Mouse (Mus musculus) gastrocnemius, adult 2 months (tissue): ENCODE measurements around the gene Cxcr6. TPM values are rescaled to one million over a fixed set of nuclear protein-coding genes. Genes with fewer than 3 reads are reported as not detected.

Experiments used
- DNase-seq: peaks from one replicate; pipeline ENCODE4 v3.0.0; 2022
- H3K27ac ChIP-seq: fragments of 200-600 bp; 2 replicates; pipeline ENCODE4 v1.8.1; 2022; ENCODE audit warnings: mild to moderate bottlenecking
- H3K4me3 ChIP-seq: fragments of 200-600 bp; 2 replicates; pipeline ENCODE4 v1.8.1; 2022; ENCODE audit warnings: mild to moderate bottlenecking, moderate library complexity
- CTCF ChIP-seq: fragments of 200-600 bp; IDR thresholded peaks from 2 replicates; pipeline ENCODE4 v1.8.1; 2022; ENCODE audit warnings: antibody characterized with exemption, mild to moderate bottlenecking, moderate library complexity
- intact Hi-C: fragments of 180-260 bp; cut with DNase I; formaldehyde crosslinking; loops from one replicate; pipeline ENCODE4 v1.15.1; 2025
- total RNA-seq, 2 experiments: library from RNA; stranded (reverse); gene quantifications; 2 replicates each; pipeline ENCODE4 v1.2.3; 2021

The Cxcr6 gene
- total RNA-seq, 2 experiments from 2014 or later: 0.15 TPM; not detected in 1

- H3K27ac ChIP-seq: no peak overlapping the region
- no peak for TF ChIP-seq CTCF
- DNase-seq: no peak
- intact Hi-C loops: no loop called here
- no peak overlapping the region for H3K4me3 ChIP-seq
Measured at GRCm38 (mm10) chr9:123801527-123801926, 4.7 kb upstream of the Cxcr6 start.

- TF ChIP-seq CTCF: no peak
- H3K27ac ChIP-seq: no peak overlapping the region
- H3K4me3 ChIP-seq: no peak overlapping the region
- DNase-seq: no peak
- intact Hi-C loops: no loop called here
Measured at GRCm38 (mm10) chr9:123802421-123802820, 3.9 kb upstream of the Cxcr6 start.

GRCm38 (mm10) chr9:123802896-123803295, 3.4 kb upstream of the Cxcr6 start:
- no peak for DNase-seq
- TF ChIP-seq CTCF: no peak
- Histone ChIP-seq H3K4me3 (no peak overlapping the region), H3K27ac (no peak overlapping the region)
- intact Hi-C loops: no loop called here

GRCm38 (mm10) chr9:123805241-123805640, 1.0 kb upstream of the Cxcr6 start:
- no peak overlapping the region for H3K27ac ChIP-seq
- intact Hi-C loops: no loop called here
- no peak for TF ChIP-seq CTCF

GRCm38 (mm10) chr9:123808583-123808982, 2.3 kb downstream of the Cxcr6 start:
- Histone ChIP-seq H3K27ac (peak overlapping the region; percentile 0; the same call in 1 of the 2 replicates), H3K4me3 (no peak overlapping the region)
- intact Hi-C loops: no loop called here
- no peak for TF ChIP-seq CTCF
- DNase-seq: no peak

More at GRCm38 (mm10) chr9:123805241-123805640, 1.0 kb upstream of the Cxcr6 start:
- H3K4me3 ChIP-seq: no peak overlapping the region
- no peak for DNase-seq

GRCm38 (mm10) chr9:123811831-123812230, 5.6 kb downstream of the Cxcr6 start:
- no peak for DNase-seq
- Histone ChIP-seq H3K27ac (no peak overlapping the region), H3K4me3 (no peak overlapping the region)
- no peak for TF ChIP-seq CTCF
- intact Hi-C loops: no loop called here

GRCm38 (mm10) chr9:123814326-123814725, 8.1 kb downstream of the Cxcr6 start:
- TF ChIP-seq CTCF: no peak
- no peak overlapping the region for H3K4me3 ChIP-seq
- peak overlapping the region; percentile 28; the same call in 1 of the 2 replicates for H3K27ac ChIP-seq
- no peak for DNase-seq
- intact Hi-C loops: no loop called here

- H3K4me3 ChIP-seq: no peak overlapping the region
- no peak for TF ChIP-seq CTCF
- peak overlapping the region; percentile 31 for H3K27ac ChIP-seq
- intact Hi-C loops: no loop called here
- peak; percentile 48 for DNase-seq
Measured at GRCm38 (mm10) chr9:123814821-123815220, 8.5 kb downstream of the Cxcr6 start.

GRCm38 (mm10) chr9:123815444-123815843, 9.2 kb downstream of the Cxcr6 start:
- intact Hi-C loops: no loop called here
- Histone ChIP-seq H3K27ac (peak overlapping the region; percentile 31; the same call in 1 of the 2 replicates), H3K4me3 (no peak overlapping the region)
- DNase-seq: no peak
- TF ChIP-seq CTCF: no peak

- intact Hi-C loops: no loop called here
- no peak for DNase-seq
- Histone ChIP-seq H3K4me3 (no peak overlapping the region), H3K27ac (peak overlapping the region; percentile 28; the same call in 1 of the 2 replicates)
- TF ChIP-seq CTCF: no peak
Measured at GRCm38 (mm10) chr9:123815996-123816395, 9.7 kb downstream of the Cxcr6 start.

GRCm38 (mm10) chr9:123818601-123819000, 12.3 kb downstream of the Cxcr6 start:
- Histone ChIP-seq H3K4me3 (no peak overlapping the region), H3K27ac (no peak overlapping the region)
- intact Hi-C loops: no loop called here
- no peak for TF ChIP-seq CTCF
- DNase-seq: no peak

GRCm38 (mm10) chr9:123826631-123827030, 20.4 kb downstream of the Cxcr6 start:
- intact Hi-C loops: no loop called here
- DNase-seq: no peak
- H3K27ac ChIP-seq: no peak overlapping the region; the same call in 1 of the 2 replicates
- TF ChIP-seq CTCF: no peak
- H3K4me3 ChIP-seq: no peak overlapping the region

GRCm38 (mm10) chr9:123828916-123829315, 22.6 kb downstream of the Cxcr6 start:
- DNase-seq: peak; percentile 37
- Histone ChIP-seq H3K27ac (no peak overlapping the region), H3K4me3 (no peak overlapping the region)
- TF ChIP-seq CTCF: no peak
- intact Hi-C loops: no loop called here

- intact Hi-C loops: no loop called here
- Histone ChIP-seq H3K27ac (no peak overlapping the region), H3K4me3 (no peak overlapping the region)
- DNase-seq: no peak
- TF ChIP-seq CTCF: no peak
Measured at GRCm38 (mm10) chr9:123835851-123836250, 29.6 kb downstream of the Cxcr6 start.
